Mouse (Mus musculus) gastrocnemius, postnatal 25 days (tissue): ENCODE data around the gene Glipr1l1. TPM values are rescaled to one million over a fixed set of nuclear protein-coding genes. Genes with fewer than 3 reads are reported as not detected.
"Not testable (repeated sequence)": the region's sequence is repeated elsewhere in the genome, so short reads cannot be mapped to it uniquely, and the experiment has no call there.

Experiments used
- DNase-seq: peaks from one replicate; pipeline ENCODE4 v3.0.0; 2022
- long read RNA-seq, 2 experiments: library from polyadenylated mRNA; stranded (forward); transcript quantifications; one replicate each; pipeline ENCODE4 v2.0.0; 2021
- total RNA-seq, 2 experiments: library from RNA; stranded (reverse); gene quantifications; 1 replicate in 1 of 2; 2 replicates in 1 of 2; pipeline ENCODE4 v1.2.3; 2021

Gene Glipr1l1
- total RNA-seq: not detected
- long read RNA-seq, experiment 1: 0 reads
- long read RNA-seq, experiment 2: 0 reads

- peak; percentile 6 for DNase-seq
Measured at GRCm38 (mm10) chr10:112059702-112060582, at the start of gene Glipr1l1. Gene Glipr1l1 (plus strand): TSS chr10:112060189.

GRCm38 (mm10) chr10:112023585-112023984, 36.4 kb upstream of the Glipr1l1 start:
- no peak for DNase-seq

GRCm38 (mm10) chr10:112028689-112029088, 31.3 kb upstream of the Glipr1l1 start:
- DNase-seq: not testable (repeated sequence)

- not testable (repeated sequence) for DNase-seq
Measured at GRCm38 (mm10) chr10:112043523-112043922, 16.5 kb upstream of the Glipr1l1 start.

GRCm38 (mm10) chr10:112044283-112044682, 15.7 kb upstream of the Glipr1l1 start:
- DNase-seq: not testable (repeated sequence)

- no peak for DNase-seq
Measured at GRCm38 (mm10) chr10:112051220-112051619, 8.8 kb upstream of the Glipr1l1 start.

GRCm38 (mm10) chr10:112051956-112052355, 8.0 kb upstream of the Glipr1l1 start:
- DNase-seq: not testable (repeated sequence)

GRCm38 (mm10) chr10:112060583-112060934, 570 bp downstream of the Glipr1l1 start:
- not testable (repeated sequence) for DNase-seq

- no peak for DNase-seq
Measured at GRCm38 (mm10) chr10:112080044-112080443, 20.1 kb downstream of the Glipr1l1 start.

- DNase-seq: no peak
Measured at GRCm38 (mm10) chr10:112083157-112083556, 23.2 kb downstream of the Glipr1l1 start, which contains the start of gene Glipr1l2. Gene Glipr1l2 (plus strand): TSS chr10:112083354.

- not testable (repeated sequence) for DNase-seq
Measured at GRCm38 (mm10) chr10:112105785-112106184, 45.8 kb downstream of the Glipr1l1 start.

- no peak for DNase-seq
Measured at GRCm38 (mm10) chr10:112110401-112110800, 50.4 kb downstream of the Glipr1l1 start.

GRCm38 (mm10) chr10:112125090-112125489, 65.1 kb downstream of the Glipr1l1 start:
- DNase-seq: not testable (repeated sequence)

- not testable (repeated sequence) for DNase-seq
Measured at GRCm38 (mm10) chr10:112127682-112128230, 67.8 kb downstream of the Glipr1l1 start.

Other genes with a start within 250 kb of the Glipr1l1 start
- gene Krr1, start 87.5 kb upstream of the Glipr1l1 start, total RNA-seq: 10 to 100 TPM; 22.1 to 24.9 TPM
- gene Glipr1, start 57.6 kb upstream of the Glipr1l1 start, total RNA-seq: not detected
- gene Glipr1l2, start 23.2 kb downstream of the Glipr1l1 start, total RNA-seq: not detected
- gene Glipr1l3, start 100.1 kb downstream of the Glipr1l1 start, total RNA-seq: not detected
- not detected for gene Caps2, start 103.4 kb downstream of the Glipr1l1 start, total RNA-seq
- gene Kcnc2, start 210.9 kb downstream of the Glipr1l1 start, total RNA-seq: under 1 TPM in 1 of 2 experiments, not detected in 1; 0.24 TPM